Mouse (Mus musculus): ENCODE measurements around the gene Carmil2.

Carmil2 gene

GRCm38 (mm10) chr8:105685796-105686308 is at the start of gene Carmil2:
Gene Carmil2 (plus strand): TSS chr8:105686274.
- DNase-seq = no peak

GRCm38 (mm10) chr8:105636963-105637510 is 49.0 kb upstream of the Carmil2 start, which contains the start of gene Agrp:
Gene Agrp (minus strand): TSS chr8:105637393.
- DNase-seq = peak; percentile 66

- no peak for DNase-seq
Observed at GRCm38 (mm10) chr8:105637601-105638041, 48.5 kb upstream of the Carmil2 start.

- no peak for DNase-seq
Observed at GRCm38 (mm10) chr8:105638510-105638909, 47.6 kb upstream of the Carmil2 start.

- no peak for DNase-seq
Observed at GRCm38 (mm10) chr8:105639835-105640234, 46.2 kb upstream of the Carmil2 start.

- no peak for DNase-seq
Observed at GRCm38 (mm10) chr8:105640511-105640910, 45.6 kb upstream of the Carmil2 start.

- no peak for DNase-seq
Observed at GRCm38 (mm10) chr8:105645205-105645604, 40.9 kb upstream of the Carmil2 start.

GRCm38 (mm10) chr8:105648929-105649328 is 37.1 kb upstream of the Carmil2 start:
- no peak for DNase-seq

GRCm38 (mm10) chr8:105657641-105658040 is 28.4 kb upstream of the Carmil2 start:
- no peak for DNase-seq

GRCm38 (mm10) chr8:105661167-105661566 is 24.9 kb upstream of the Carmil2 start:
- no peak for DNase-seq

- DNase-seq = no peak
Observed at GRCm38 (mm10) chr8:105677891-105678290, 8.2 kb upstream of the Carmil2 start.

- DNase-seq = no peak
Observed at GRCm38 (mm10) chr8:105685325-105685724, 749 bp upstream of the Carmil2 start.

- DNase-seq = no peak
Observed at GRCm38 (mm10) chr8:105686551-105686950, 477 bp downstream of the Carmil2 start.

- no peak for DNase-seq
Observed at GRCm38 (mm10) chr8:105687512-105687911, 1.4 kb downstream of the Carmil2 start.

GRCm38 (mm10) chr8:105688242-105688752 is 2.2 kb downstream of the Carmil2 start:
- no peak for DNase-seq

GRCm38 (mm10) chr8:105689256-105689982 is 3.3 kb downstream of the Carmil2 start:
- no peak for DNase-seq

GRCm38 (mm10) chr8:105689983-105690360 is 3.9 kb downstream of the Carmil2 start:
- DNase-seq = no peak

GRCm38 (mm10) chr8:105690978-105691377 is 4.9 kb downstream of the Carmil2 start:
- DNase-seq = no peak

GRCm38 (mm10) chr8:105692449-105693182 is 6.5 kb downstream of the Carmil2 start:
- DNase-seq = no peak

GRCm38 (mm10) chr8:105693648-105694047 is 7.6 kb downstream of the Carmil2 start:
- DNase-seq = peak; percentile 84

- peak; percentile 65 for DNase-seq
Observed at GRCm38 (mm10) chr8:105694051-105694799, 8.2 kb downstream of the Carmil2 start.

- no peak for DNase-seq
Observed at GRCm38 (mm10) chr8:105695080-105695780, 9.2 kb downstream of the Carmil2 start.
